Mouse (Mus musculus) hindbrain, embryonic 15.5 days (tissue): ENCODE measurements around the gene Pjvk. TPM values are rescaled to one million over a fixed set of nuclear protein-coding genes. Genes with fewer than 3 reads are reported as not detected.

Source experiments
- ATAC-seq: fragments of 200-750 bp; cut with Nextera tagmentation; 2 replicates; pipeline ENCODE4 v1.8.0; 2017; ENCODE audit warnings: low read depth, moderate number of reproducible peaks, moderate TSS enrichment; ENCODE audit not compliant: low FRiP score
- H3K27ac ChIP-seq: fragments of 300-500 bp; sonication (generic); replicated peaks from 2 replicates; pipeline ENCODE4 v1.5.1; 2015; ENCODE audit warnings: mild to moderate bottlenecking, inconsistent platforms
- H3K27me3 ChIP-seq: fragments of 300-500 bp; sonication (generic); 2 replicates; pipeline ENCODE4 v1.6.1; 2015; ENCODE audit warnings: control low read depth, inconsistent platforms
- H3K36me3 ChIP-seq: fragments of 300-500 bp; sonication (generic); 2 replicates; pipeline ENCODE4 v1.6.1; 2015; ENCODE audit warnings: control low read depth, inconsistent platforms
- H3K4me1 ChIP-seq: fragments of 300-500 bp; sonication (generic); replicated peaks from 2 replicates; pipeline ENCODE4 v1.6.1; 2015; ENCODE audit warnings: control low read depth, inconsistent platforms
- H3K4me2 ChIP-seq: fragments of 300-500 bp; sonication (generic); 2 replicates; pipeline ENCODE4 v1.6.1; 2015; ENCODE audit warnings: moderate library complexity, mild to moderate bottlenecking, inconsistent platforms
- H3K4me3 ChIP-seq: fragments of 300-500 bp; sonication (generic); 2 replicates; pipeline ENCODE4 v1.5.1; 2015; ENCODE audit warnings: mild to moderate bottlenecking, inconsistent platforms
- H3K9ac ChIP-seq: fragments of 300-500 bp; sonication (generic); 2 replicates; pipeline ENCODE4 v1.6.1; 2015; ENCODE audit warnings: inconsistent platforms
- H3K9me3 ChIP-seq: fragments of 300-500 bp; sonication (generic); 2 replicates; pipeline ENCODE4 v1.6.1; 2016; ENCODE audit warnings: control low read depth, inconsistent platforms
- WGBS: fragments of 180-500 bp; shearing (Covaris S2); methylation state at CpG from one replicate; pipeline ENCODE4 v1.1.7; 2015; 5-methylcytosine and 5-hydroxymethylcytosine counted together
- polyA plus RNA-seq: library from polyadenylated mRNA; unstranded; fragments of >200 nt; fragmentation: Nextera tagmentation; extraction: Ambion mirVana; gene quantifications from 2 replicates; pipeline ENCODE4 v1.2.1, GENCODE M21; 2015

Gene Pjvk
- polyA plus RNA-seq, 1 experiment from 2014 or later, result 0.40 TPM

- H3K4me1 ChIP-seq, result no peaks in the 10 kb centered on the region
- H3K9ac ChIP-seq, result no peak overlapping the region
- WGBS, result 85% methylated on average over 12 of the region's 12 CpGs
- no peak overlapping the region for H3K4me2 ChIP-seq
- no peak overlapping the region for H3K27ac ChIP-seq
- H3K4me3 ChIP-seq, result no peak overlapping the region
- no peak for ATAC-seq
- no peaks in the 10 kb centered on the region for H3K27me3 ChIP-seq
- H3K36me3 ChIP-seq, result peaks cover 82% of the 10 kb centered on the region
- H3K9me3 ChIP-seq, result no peaks in the 10 kb centered on the region
Observed at GRCm38 (mm10) chr2:76690436-76691204, 42.3 kb downstream of the Pjvk start.

GRCm38 (mm10) chr2:76693765-76694164, 45.5 kb downstream of the Pjvk start:
- 77% methylated on average over 5 of the region's 5 CpGs for WGBS
- no peak overlapping the region for H3K9ac ChIP-seq
- no peak overlapping the region for H3K4me2 ChIP-seq
- no peak overlapping the region for H3K4me3 ChIP-seq
- ATAC-seq, result no peak
- no peaks in the 10 kb centered on the region for H3K9me3 ChIP-seq
- no peak overlapping the region for H3K27ac ChIP-seq
- peaks cover 59% of the 10 kb centered on the region for H3K36me3 ChIP-seq
- no peaks in the 10 kb centered on the region for H3K27me3 ChIP-seq
- no peaks in the 10 kb centered on the region for H3K4me1 ChIP-seq

- no peak for ATAC-seq
- H3K27ac ChIP-seq, result no peak overlapping the region
- no peaks in the 10 kb centered on the region for H3K27me3 ChIP-seq
- H3K4me3 ChIP-seq, result no peak overlapping the region
- WGBS, result 84% methylated on average over 6 of the region's 6 CpGs
- no peak overlapping the region for H3K4me2 ChIP-seq
- no peaks in the 10 kb centered on the region for H3K4me1 ChIP-seq
- no peak overlapping the region for H3K9ac ChIP-seq
- peaks cover 56% of the 10 kb centered on the region for H3K36me3 ChIP-seq
- H3K9me3 ChIP-seq, result no peaks in the 10 kb centered on the region
Observed at GRCm38 (mm10) chr2:76695290-76695689, 47.0 kb downstream of the Pjvk start.

DNA sequence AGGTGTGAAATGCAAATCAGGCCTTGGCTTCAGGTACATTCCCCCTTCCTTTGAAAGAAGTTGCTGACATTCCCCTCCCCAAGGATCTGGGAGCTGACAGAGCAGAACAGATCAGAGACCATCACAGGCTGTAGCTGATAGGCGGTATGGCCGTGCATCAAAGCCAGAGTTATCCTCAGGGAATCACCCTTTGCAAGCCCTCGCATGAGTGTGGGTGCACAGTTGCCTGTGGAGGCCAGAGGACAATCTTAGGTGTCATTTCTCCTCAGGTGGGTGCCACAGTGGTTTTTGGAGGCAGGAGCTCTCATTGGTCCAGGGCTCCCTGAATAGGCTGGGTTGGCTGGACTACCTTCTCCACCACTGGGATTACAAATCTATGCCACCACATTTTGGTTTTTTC, 53.9 kb downstream of the Pjvk start:
- no peaks in the 10 kb centered on the region for H3K9me3 ChIP-seq
- no peaks in the 10 kb centered on the region for H3K4me1 ChIP-seq
- 90% methylated on average over 3 of the region's 3 CpGs for WGBS
- ATAC-seq, result no peak
- peaks cover 6% of the 10 kb centered on the region; the same call in 1 of the 2 replicates for H3K36me3 ChIP-seq
- no peaks in the 10 kb centered on the region for H3K27me3 ChIP-seq
- no peak overlapping the region for H3K4me3 ChIP-seq
- H3K27ac ChIP-seq, result no peak overlapping the region
- H3K4me2 ChIP-seq, result no peak overlapping the region
- H3K9ac ChIP-seq, result no peak overlapping the region

DNA sequence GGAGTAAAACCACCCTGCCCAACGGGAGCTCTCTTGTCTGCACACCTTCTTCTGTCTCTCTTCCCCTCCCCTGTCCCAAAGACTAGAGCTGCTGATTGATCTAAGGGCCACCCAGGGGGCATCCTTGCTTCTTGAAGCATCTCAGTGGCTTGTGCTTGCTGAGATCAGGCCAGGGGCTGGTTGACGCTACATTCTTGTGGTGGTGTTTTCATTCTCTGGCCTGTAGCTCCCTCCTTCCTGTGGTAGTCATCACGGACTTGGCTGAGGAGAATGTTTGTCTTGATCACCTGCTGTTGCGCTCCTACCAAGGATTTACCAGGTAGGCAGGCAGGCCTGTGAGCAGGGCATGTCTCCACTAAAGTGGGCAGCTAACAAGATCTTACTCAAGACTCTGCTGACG, 54.5 kb downstream of the Pjvk start:
- 83% methylated on average over 5 of the region's 5 CpGs for WGBS

DNA sequence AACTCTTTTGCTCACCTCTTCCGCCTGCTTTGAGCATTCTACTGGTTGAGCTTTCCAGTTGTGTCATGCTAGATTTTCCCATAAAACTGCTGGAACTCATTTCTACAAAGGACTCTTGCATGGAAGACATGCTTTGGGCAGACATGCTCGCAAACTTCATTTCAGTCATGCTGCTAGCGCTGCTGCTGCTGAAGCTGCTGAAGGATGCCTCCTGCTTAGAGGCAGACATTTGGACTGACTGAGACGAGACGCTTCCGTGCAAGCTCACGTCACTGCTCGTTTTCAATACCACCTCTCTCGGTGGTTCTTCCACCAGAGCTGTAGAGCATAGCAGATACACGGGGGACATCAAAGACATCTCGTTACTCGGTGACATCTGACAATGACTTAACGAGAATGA, 57.4 kb downstream of the Pjvk start:
- Histone ChIP-seq H3K36me3 (peaks cover 18% of the 10 kb centered on the region), H3K4me2 (no peak overlapping the region), H3K9me3 (peaks cover 11% of the 10 kb centered on the region), H3K27ac (no peak overlapping the region), H3K4me3 (no peak overlapping the region), H3K4me1 (no peaks in the 10 kb centered on the region), H3K27me3 (no peaks in the 10 kb centered on the region), H3K9ac (no peak overlapping the region)
- ATAC-seq, result no peak
- WGBS, result 80% methylated on average over 13 of the region's 13 CpGs

More for the DNA sequence above, 54.5 kb downstream of the Pjvk start:
- H3K4me3 ChIP-seq, result no peak overlapping the region
- no peak overlapping the region for H3K9ac ChIP-seq
- H3K4me2 ChIP-seq, result no peak overlapping the region
- no peaks in the 10 kb centered on the region for H3K9me3 ChIP-seq
- H3K27ac ChIP-seq, result no peak overlapping the region
- no peaks in the 10 kb centered on the region for H3K27me3 ChIP-seq
- H3K36me3 ChIP-seq, result peaks cover under 1% of the 10 kb centered on the region; the same call in 1 of the 2 replicates
- H3K4me1 ChIP-seq, result no peaks in the 10 kb centered on the region
- ATAC-seq, result no peak

Other genes starting within 250 kb of the Pjvk start
- 27.2 and 28.0 TPM in 2 replicates for gene Osbpl6, start 242.0 kb upstream of the Pjvk start, polyA plus RNA-seq
- gene Prkra, start 461 bp upstream of the Pjvk start, polyA plus RNA-seq, result 101 and 103 TPM in 2 replicates
- 14.1 and 16.8 TPM in 2 replicates for gene Fkbp7, start 24.6 kb downstream of the Pjvk start, polyA plus RNA-seq
- 12.2 and 13.0 TPM in 2 replicates for gene Plekha3, start 26.8 kb downstream of the Pjvk start, polyA plus RNA-seq